Comparison of ENCODE assay signal across 8 mouse cellular contexts in genomic region chr12:11265382-11266281, GRCm38 (mm10). TPM values are rescaled to one million over a fixed set of nuclear protein-coding genes. Genes with fewer than 3 reads are reported as not detected.
A peak's percentile ranks its signal among the peaks of the same experiment; 100 is the strongest.
DNase-seq lines count a peak whose midpoint lies in the region; ATAC-seq and TF ChIP-seq lines count a peak whose summit lies in the region.

Gen1 (minus strand) TSS chr12:11265801.
Smc6 (plus strand) TSS chr12:11265886.

- peak within 1 kb of the TSS; percentile 92 for H3K9ac ChIP-seq in embryonic facial prominence, embryonic 14.5 days (ENCODE audit: low read depth, low read length)
- H3K9ac ChIP-seq in heart, adult 2 months (ENCODE audit: low read depth, low read length) = peak within 1 kb of the TSS; percentile 99
- H3K9ac ChIP-seq in limb, embryonic 13.5 days = peak within 1 kb of the TSS; percentile 97
- H3K9ac ChIP-seq in midbrain, embryonic 16.5 days (ENCODE audit: low read depth, low read length) = peak within 1 kb of the TSS; percentile 94

- peaks cover 2% of the 10 kb centered on the region for H3K79me2 ChIP-seq in heart, adult 2 months (replicated peaks; ENCODE audit: control insufficient read depth, insufficient read depth, low read length)

- peak; percentile 44 for TF ChIP-seq CTCF in heart, adult 2 months (IDR thresholded peaks at IDR 0.05)

- WGBS in embryonic facial prominence, embryonic 14.5 days = 1% methylated on average over 36 of the region's 83 CpGs
- under 1% methylated on average over 79 of the region's 83 CpGs for WGBS in heart, adult 2 months
- WGBS in limb, embryonic 13.5 days = under 1% methylated on average over 81 of the region's 83 CpGs
- WGBS in midbrain, embryonic 16.5 days = under 1% methylated on average over 77 of the region's 83 CpGs

- peak within 1 kb of the TSS; percentile 91 for H3K4me3 ChIP-seq in embryonic facial prominence, embryonic 14.5 days (ENCODE audit: low read depth, low read length)
- H3K4me3 ChIP-seq in heart, adult 2 months = peak within 1 kb of the TSS; percentile 78
- peak within 1 kb of the TSS; percentile 89 for H3K4me3 ChIP-seq in limb, embryonic 13.5 days
- H3K4me3 ChIP-seq in midbrain, embryonic 16.5 days (ENCODE audit: low read depth, low read length) = peak within 1 kb of the TSS; percentile 92

- peak; percentile 98 for DNase-seq in 3T3-L1 (ENCODE audit: low read depth, low spot score)
- peak; percentile 84 to 93 for DNase-seq in adrenal gland, postnatal 4 days (ENCODE audit: low spot score in 2 of 2)
- DNase-seq in embryonic facial prominence, embryonic 14.5 days (ENCODE audit: low spot score) = peak; percentile 98
- peak; percentile 97 for DNase-seq in heart, adult 2 months
- peak; percentile 96 for DNase-seq in kidney, adult 8-10 months
- peak; percentile 93 to 95 for DNase-seq in spleen, postnatal 10 days (ENCODE audit: low spot score in 2 of 2)

- peaks cover 24% of the 10 kb centered on the region for H3K4me1 ChIP-seq in embryonic facial prominence, embryonic 14.5 days (ENCODE audit: control insufficient read depth, insufficient read depth, low read length)
- peaks cover 6% of the 10 kb centered on the region for H3K4me1 ChIP-seq in heart, adult 2 months (ENCODE audit: control insufficient read depth, insufficient read depth, low read length)
- peaks cover 32% of the 10 kb centered on the region for H3K4me1 ChIP-seq in limb, embryonic 13.5 days
- peaks cover 30% of the 10 kb centered on the region for H3K4me1 ChIP-seq in midbrain, embryonic 16.5 days (ENCODE audit: control insufficient read depth, insufficient read depth, low read length)

- intact Hi-C loops in heart, adult 2 months (cut with DNase I) = loop anchor here (1.0 kb wide), 1 partner anchor 61 kb away; no protein-coding TSS in a partner anchor

- no peaks in the 10 kb centered on the region for H3K36me3 ChIP-seq in embryonic facial prominence, embryonic 14.5 days (ENCODE audit: control insufficient read depth, insufficient read depth, low read length)
- H3K36me3 ChIP-seq in heart, adult 2 months (ENCODE audit: control insufficient read depth, insufficient read depth, low read length) = peaks cover 20% of the 10 kb centered on the region
- no peaks in the 10 kb centered on the region for H3K36me3 ChIP-seq in limb, embryonic 13.5 days
- no peaks in the 10 kb centered on the region for H3K36me3 ChIP-seq in midbrain, embryonic 16.5 days (ENCODE audit: control insufficient read depth, insufficient read depth, low read length)

- peak; percentile 74 for TF ChIP-seq POLR2A in heart, adult 2 months (IDR thresholded peaks at IDR 0.05; ENCODE audit: insufficient read depth, low read depth, low read length)

- peak within 1 kb of the TSS; percentile 93 for H3K4me2 ChIP-seq in embryonic facial prominence, embryonic 14.5 days (ENCODE audit: low read depth, low read length)
- peak within 1 kb of the TSS; percentile 96 for H3K4me2 ChIP-seq in limb, embryonic 13.5 days (replicated peaks)
- peak within 1 kb of the TSS; percentile 90 for H3K4me2 ChIP-seq in midbrain, embryonic 16.5 days (ENCODE audit: low read length)

- H3K27ac ChIP-seq in embryonic facial prominence, embryonic 14.5 days (replicated peaks; ENCODE audit: low read depth, low read length) = peak within 1 kb of the TSS; percentile 92
- H3K27ac ChIP-seq in heart, adult 2 months = peak within 1 kb of the TSS; percentile 97
- H3K27ac ChIP-seq in limb, embryonic 13.5 days = peak within 1 kb of the TSS; percentile 94
- peak within 1 kb of the TSS; percentile 88 for H3K27ac ChIP-seq in midbrain, embryonic 16.5 days (ENCODE audit: low read length)

- TF ChIP-seq EP300 in heart, adult 2 months (IDR thresholded peaks at IDR 0.05; ENCODE audit: insufficient read depth, low read depth, low read length) = peak; percentile 45; the same call in 1 of the 2 replicates

- ATAC-seq in embryonic facial prominence, embryonic 14.5 days (ENCODE audit: low read depth) = peak; percentile 98
- ATAC-seq in limb, embryonic 13.5 days (ENCODE audit: low FRiP score, low read depth) = peak; percentile 98
- ATAC-seq in midbrain, embryonic 16.5 days = peak; percentile 99

- no peaks in the 10 kb centered on the region for H3K27me3 ChIP-seq in embryonic facial prominence, embryonic 14.5 days (replicated peaks; ENCODE audit: control insufficient read depth, insufficient read depth, low read length)
- no peaks in the 10 kb centered on the region for H3K27me3 ChIP-seq in heart, adult 2 months (ENCODE audit: control insufficient read depth, insufficient read depth, low read length)
- H3K27me3 ChIP-seq in limb, embryonic 13.5 days = no peaks in the 10 kb centered on the region
- no peaks in the 10 kb centered on the region for H3K27me3 ChIP-seq in midbrain, embryonic 16.5 days (ENCODE audit: control insufficient read depth, insufficient read depth, low read depth, low read length)

- no peaks in the 10 kb centered on the region for H3K9me3 ChIP-seq in embryonic facial prominence, embryonic 14.5 days (ENCODE audit: control insufficient read depth, low read length)
- H3K9me3 ChIP-seq in limb, embryonic 13.5 days = no peaks in the 10 kb centered on the region
- H3K9me3 ChIP-seq in midbrain, embryonic 16.5 days (replicated peaks; ENCODE audit: control insufficient read depth, low read length, poor library complexity, severe bottlenecking) = no peaks in the 10 kb centered on the region

RNA-seq across cellular contexts. Expression of gene Gen1, which starts in this region (rescaled TPM):
- 1 to 10 TPM; 6.3 to 10.0 TPM for total RNA-seq in adrenal gland, postnatal 4 days (2021)
- 7.2 and 7.5 TPM in 2 replicates for polyA plus RNA-seq in embryonic facial prominence, embryonic 14.5 days (2014; fragmentation: Nextera tagmentation; extraction: Ambion mirVana)
- total RNA-seq in heart, adult 2 months (2021) = 1 to 10 TPM in 1 of 2 experiments, under 1 TPM in 1; 0.78 to 1.1 TPM
- polyA plus RNA-seq in heart, adult 2 months (2012; rRNA removed) = 0.16 and 0.23 TPM in 2 replicates
- polyA plus RNA-seq in limb, embryonic 13.5 days (2015; fragmentation: Nextera tagmentation; extraction: Ambion mirVana) = 9.6 and 9.9 TPM in 2 replicates
- polyA plus RNA-seq in midbrain, embryonic 16.5 days (2015; fragmentation: Nextera tagmentation; extraction: Ambion mirVana) = 1.2 and 1.6 TPM in 2 replicates

RNA-seq across cellular contexts. Expression of gene Smc6, which starts in this region (rescaled TPM):
- total RNA-seq in adrenal gland, postnatal 4 days (2021) = 10 to 100 TPM; 61.7 to 66.1 TPM
- polyA plus RNA-seq in embryonic facial prominence, embryonic 14.5 days (2014; fragmentation: Nextera tagmentation; extraction: Ambion mirVana) = 134 and 139 TPM in 2 replicates
- 10 to 100 TPM; 46.0 to 48.3 TPM for total RNA-seq in heart, adult 2 months (2021)
- 9.3 and 15.3 TPM in 2 replicates for polyA plus RNA-seq in heart, adult 2 months (2012; rRNA removed)
- 175 and 181 TPM in 2 replicates for polyA plus RNA-seq in limb, embryonic 13.5 days (2015; fragmentation: Nextera tagmentation; extraction: Ambion mirVana)
- polyA plus RNA-seq in midbrain, embryonic 16.5 days (2015; fragmentation: Nextera tagmentation; extraction: Ambion mirVana) = 97.1 and 111 TPM in 2 replicates

Comparison
In these comparisons a context has a peak if more than half of its experiments do, and no peak if none do; other contexts are left out.
1. Peak in every context shown above with its lines: DNase-seq, ATAC-seq, H3K4me3 ChIP-seq and H3K27ac ChIP-seq.